Mouse (Mus musculus): ENCODE results near the gene Chsy1. TPM values are rescaled to one million over a fixed set of nuclear protein-coding genes. Genes with fewer than 3 reads are reported as not detected.

Chsy1 gene
- polyA plus RNA-seq, 1 experiment from 2014 or later: 20.4 TPM

- DNase-seq (ENCODE audit: low spot score, missing footprints) (no peak), ATAC-seq (ENCODE audit: low FRiP score) (no peak)
- 82% methylated on average over 8 of the region's 8 CpGs for WGBS
- Histone ChIP-seq H3K4me2 (no peak overlapping the region), H3K36me3 (ENCODE audit: control insufficient read depth, insufficient read depth, low read length) (no peaks in the 10 kb centered on the region), H3K9ac (ENCODE audit: low read length) (no peak overlapping the region), H3K27me3 (ENCODE audit: control insufficient read depth, insufficient read depth, low read length) (no peaks in the 10 kb centered on the region), H3K4me3 (ENCODE audit: low read depth, low read length) (no peak overlapping the region), H3K9me3 (ENCODE audit: control insufficient read depth, low read length) (no peaks in the 10 kb centered on the region), H3K4me1 (ENCODE audit: control insufficient read depth, insufficient read depth, low read length) (0 out of 2 replicates have a peak, but pooled peaks cover 2% of the 10 kb centered on the region), H3K27ac (ENCODE audit: low read depth, low read length) (no peak overlapping the region)
These were observed 7.7 kb downstream of the Chsy1 start for GRCm38 (mm10) chr7:66116906-66117482.

- Histone ChIP-seq H3K27ac (ENCODE audit: low read depth, low read length) (no peak overlapping the region), H3K4me1 (ENCODE audit: control insufficient read depth, insufficient read depth, low read length) (0 out of 2 replicates have a peak, but pooled peaks cover 2% of the 10 kb centered on the region), H3K36me3 (ENCODE audit: control insufficient read depth, insufficient read depth, low read length) (no peaks in the 10 kb centered on the region), H3K4me3 (ENCODE audit: low read depth, low read length) (no peak overlapping the region), H3K4me2 (no peak overlapping the region), H3K9ac (ENCODE audit: low read length) (no peak overlapping the region), H3K27me3 (ENCODE audit: control insufficient read depth, insufficient read depth, low read length) (no peaks in the 10 kb centered on the region), H3K9me3 (ENCODE audit: control insufficient read depth, low read length) (no peaks in the 10 kb centered on the region)
- no peak for DNase-seq (ENCODE audit: low spot score, missing footprints)
- ATAC-seq (ENCODE audit: low FRiP score): no peak
- 91% methylated on average over 3 of the region's 3 CpGs for WGBS
These were observed 8.7 kb downstream of the Chsy1 start for GRCm38 (mm10) chr7:66118046-66118445.

GRCm38 (mm10) chr7:66118796-66119195, 9.5 kb downstream of the Chsy1 start:
- Histone ChIP-seq H3K27me3 (ENCODE audit: control insufficient read depth, insufficient read depth, low read length) (no peaks in the 10 kb centered on the region), H3K4me2 (no peak overlapping the region), H3K9me3 (ENCODE audit: control insufficient read depth, low read length) (no peaks in the 10 kb centered on the region), H3K36me3 (ENCODE audit: control insufficient read depth, insufficient read depth, low read length) (no peaks in the 10 kb centered on the region), H3K4me1 (ENCODE audit: control insufficient read depth, insufficient read depth, low read length) (no peaks in the 10 kb centered on the region), H3K4me3 (ENCODE audit: low read depth, low read length) (no peak overlapping the region), H3K27ac (ENCODE audit: low read depth, low read length) (no peak overlapping the region), H3K9ac (ENCODE audit: low read length) (no peak overlapping the region)
- DNase-seq (ENCODE audit: low spot score, missing footprints) (no peak), ATAC-seq (ENCODE audit: low FRiP score) (no peak)
- 87% methylated on average over 7 of the region's 7 CpGs for WGBS

GRCm38 (mm10) chr7:66120139-66120538, 10.8 kb downstream of the Chsy1 start:
- Histone ChIP-seq H3K36me3 (ENCODE audit: control insufficient read depth, insufficient read depth, low read length) (no peaks in the 10 kb centered on the region; the same call in 1 of the 2 replicates), H3K4me1 (ENCODE audit: control insufficient read depth, insufficient read depth, low read length) (no peaks in the 10 kb centered on the region), H3K4me3 (ENCODE audit: low read depth, low read length) (no peak overlapping the region), H3K27ac (ENCODE audit: low read depth, low read length) (no peak overlapping the region), H3K9me3 (ENCODE audit: control insufficient read depth, low read length) (no peaks in the 10 kb centered on the region), H3K27me3 (ENCODE audit: control insufficient read depth, insufficient read depth, low read length) (no peaks in the 10 kb centered on the region), H3K9ac (ENCODE audit: low read length) (no peak overlapping the region), H3K4me2 (no peak overlapping the region)
- no peak for ATAC-seq (ENCODE audit: low FRiP score)
- 87% methylated on average over 1 of the region's 1 CpGs for WGBS
- DNase-seq (ENCODE audit: low spot score, missing footprints): no peak

GRCm38 (mm10) chr7:66120702-66121396, 11.5 kb downstream of the Chsy1 start:
- Histone ChIP-seq H3K27ac (ENCODE audit: low read depth, low read length) (no peak overlapping the region), H3K27me3 (ENCODE audit: control insufficient read depth, insufficient read depth, low read length) (no peaks in the 10 kb centered on the region), H3K36me3 (ENCODE audit: control insufficient read depth, insufficient read depth, low read length) (peaks cover 5% of the 10 kb centered on the region), H3K4me1 (ENCODE audit: control insufficient read depth, insufficient read depth, low read length) (no peaks in the 10 kb centered on the region), H3K9me3 (ENCODE audit: control insufficient read depth, low read length) (no peaks in the 10 kb centered on the region), H3K4me2 (no peak overlapping the region), H3K4me3 (ENCODE audit: low read depth, low read length) (no peak overlapping the region), H3K9ac (ENCODE audit: low read length) (no peak overlapping the region)
- no peak for ATAC-seq (ENCODE audit: low FRiP score)
- WGBS: 82% methylated on average over 7 of the region's 7 CpGs
- DNase-seq (ENCODE audit: low spot score, missing footprints): no peak

GRCm38 (mm10) chr7:66124551-66124968, 15.2 kb downstream of the Chsy1 start:
- H3K36me3 ChIP-seq (ENCODE audit: control insufficient read depth, insufficient read depth, low read length): peaks cover 11% of the 10 kb centered on the region
- no peak overlapping the region for H3K4me3 ChIP-seq (ENCODE audit: low read depth, low read length)
- ATAC-seq (ENCODE audit: low FRiP score) (no peak), DNase-seq (ENCODE audit: low spot score, missing footprints) (no peak)
- no peak overlapping the region for H3K27ac ChIP-seq (ENCODE audit: low read depth, low read length)
- WGBS: 86% methylated on average over 11 of the region's 11 CpGs
- H3K4me2 ChIP-seq: no peak overlapping the region
- H3K9me3 ChIP-seq (ENCODE audit: control insufficient read depth, low read length): no peaks in the 10 kb centered on the region
- H3K9ac ChIP-seq (ENCODE audit: low read length): no peak overlapping the region
- peaks cover 11% of the 10 kb centered on the region; the same call in 1 of the 2 replicates for H3K4me1 ChIP-seq (ENCODE audit: control insufficient read depth, insufficient read depth, low read length)
- H3K27me3 ChIP-seq (ENCODE audit: control insufficient read depth, insufficient read depth, low read length): no peaks in the 10 kb centered on the region

- H3K27me3 ChIP-seq (ENCODE audit: control insufficient read depth, insufficient read depth, low read length): no peaks in the 10 kb centered on the region
- no peak overlapping the region for H3K4me3 ChIP-seq (ENCODE audit: low read depth, low read length)
- H3K27ac ChIP-seq (ENCODE audit: low read depth, low read length): no peak overlapping the region
- H3K9ac ChIP-seq (ENCODE audit: low read length): no peak overlapping the region
- H3K36me3 ChIP-seq (ENCODE audit: control insufficient read depth, insufficient read depth, low read length): peaks cover 11% of the 10 kb centered on the region
- DNase-seq (ENCODE audit: low spot score, missing footprints) (no peak), ATAC-seq (ENCODE audit: low FRiP score) (no peak)
- H3K9me3 ChIP-seq (ENCODE audit: control insufficient read depth, low read length): no peaks in the 10 kb centered on the region
- H3K4me1 ChIP-seq (ENCODE audit: control insufficient read depth, insufficient read depth, low read length): peaks cover 11% of the 10 kb centered on the region; the same call in 1 of the 2 replicates
- no peak overlapping the region for H3K4me2 ChIP-seq
- WGBS: 95% methylated on average over 14 of the region's 14 CpGs
These were observed 16.1 kb downstream of the Chsy1 start for GRCm38 (mm10) chr7:66125368-66125767.

- no peak for DNase-seq (ENCODE audit: low spot score, missing footprints)
- Histone ChIP-seq H3K27ac (ENCODE audit: low read depth, low read length) (no peak overlapping the region), H3K4me1 (ENCODE audit: control insufficient read depth, insufficient read depth, low read length) (peaks cover 11% of the 10 kb centered on the region; the same call in 1 of the 2 replicates)
These were observed 18.8 kb downstream of the Chsy1 start for GRCm38 (mm10) chr7:66127951-66128645.

GRCm38 (mm10) chr7:66128857-66129256, 19.5 kb downstream of the Chsy1 start:
- Histone ChIP-seq H3K4me3 (ENCODE audit: low read depth, low read length) (no peak overlapping the region), H3K9ac (ENCODE audit: low read length) (no peak overlapping the region), H3K4me1 (ENCODE audit: control insufficient read depth, insufficient read depth, low read length) (peaks cover 11% of the 10 kb centered on the region; the same call in 1 of the 2 replicates), H3K4me2 (no peak overlapping the region), H3K36me3 (ENCODE audit: control insufficient read depth, insufficient read depth, low read length) (peaks cover 18% of the 10 kb centered on the region), H3K9me3 (ENCODE audit: control insufficient read depth, low read length) (no peaks in the 10 kb centered on the region), H3K27me3 (ENCODE audit: control insufficient read depth, insufficient read depth, low read length) (no peaks in the 10 kb centered on the region), H3K27ac (ENCODE audit: low read depth, low read length) (no peak overlapping the region)
- no peak for DNase-seq (ENCODE audit: low spot score, missing footprints)
- 49% methylated on average over 3 of the region's 3 CpGs for WGBS
- ATAC-seq (ENCODE audit: low FRiP score): no peak

More at GRCm38 (mm10) chr7:66127951-66128645, 18.8 kb downstream of the Chsy1 start:
- H3K4me2 ChIP-seq: no peak overlapping the region
- ATAC-seq (ENCODE audit: low FRiP score): no peak
- H3K4me3 ChIP-seq (ENCODE audit: low read depth, low read length): no peak overlapping the region
- no peak overlapping the region for H3K9ac ChIP-seq (ENCODE audit: low read length)
- 44% methylated on average over 4 of the region's 4 CpGs for WGBS
- no peaks in the 10 kb centered on the region for H3K27me3 ChIP-seq (ENCODE audit: control insufficient read depth, insufficient read depth, low read length)
- H3K9me3 ChIP-seq (ENCODE audit: control insufficient read depth, low read length): no peaks in the 10 kb centered on the region
- H3K36me3 ChIP-seq (ENCODE audit: control insufficient read depth, insufficient read depth, low read length): peaks cover 18% of the 10 kb centered on the region
